ENCODE assay signal across 41 mouse cellular contexts in genomic region chr1:139860176-139860575, GRCm38 (mm10). TPM values are rescaled to one million over a fixed set of nuclear protein-coding genes. Genes with fewer than 3 reads are reported as not detected.
"Had no signal": no experiment of that assay in that cellular context is flagged by ENCODE, and none has a peak within 500 bp of the region (broad histone marks: within the 10 kb centered on the region; RNA-seq: fewer than 3 reads in every experiment).

No protein-coding gene starts in this region.

- H3K4me1 ChIP-seq: heart, embryonic 10.5 days; heart, embryonic 13.5 days; heart, embryonic 15.5 days; hindbrain, embryonic 10.5 days; hindbrain, embryonic 12.5 days; hindbrain, embryonic 13.5 days; hindbrain, embryonic 15.5 days; intestine, embryonic 15.5 days; kidney, embryonic 15.5 days had no signal

- H3K36me3 ChIP-seq: heart, embryonic 10.5 days; heart, embryonic 13.5 days; heart, embryonic 15.5 days; hindbrain, embryonic 10.5 days; hindbrain, embryonic 12.5 days; hindbrain, embryonic 13.5 days; hindbrain, embryonic 15.5 days; intestine, embryonic 15.5 days; kidney, embryonic 15.5 days had no signal

- H3K9me3 ChIP-seq: heart, embryonic 10.5 days; heart, embryonic 13.5 days; heart, embryonic 15.5 days; hindbrain, embryonic 10.5 days; hindbrain, embryonic 12.5 days; hindbrain, embryonic 13.5 days; hindbrain, embryonic 15.5 days; intestine, embryonic 15.5 days; kidney, embryonic 15.5 days had no signal

- DNase-seq: heart, adult 2 months; heart, postnatal 10 days; heart, postnatal 14 days; heart, postnatal 36 days; heart, postnatal 4 days; kidney, adult 11 months; kidney, adult 18-20 months; kidney, adult 2 months; kidney, adult 8-10 months; kidney, adult 9 months; kidney, postnatal 10 days; kidney, postnatal 14 days; kidney, postnatal 25 days; kidney, postnatal 36 days; kidney, postnatal 4 days; layer of hippocampus, adult 9-11 months; layer of hippocampus, postnatal 36 days had no signal

- H3K9ac ChIP-seq: heart, embryonic 13.5 days; heart, embryonic 15.5 days; hindbrain, embryonic 12.5 days; hindbrain, embryonic 13.5 days; hindbrain, embryonic 14.5 days; hindbrain, embryonic 15.5 days; intestine, embryonic 15.5 days; kidney, embryonic 15.5 days had no signal

- H3K4me2 ChIP-seq: heart, embryonic 11.5 days; heart, embryonic 13.5 days; heart, embryonic 15.5 days; hindbrain, embryonic 12.5 days; hindbrain, embryonic 13.5 days; hindbrain, embryonic 14.5 days; hindbrain, embryonic 15.5 days; intestine, embryonic 15.5 days; kidney, embryonic 15.5 days had no signal

- H3K27ac ChIP-seq: heart, adult 2 months; heart, embryonic 10.5 days; heart, embryonic 13.5 days; heart, embryonic 15.5 days; hindbrain, embryonic 10.5 days; hindbrain, embryonic 12.5 days; hindbrain, embryonic 13.5 days; hindbrain, embryonic 14.5 days; hindbrain, embryonic 15.5 days; hindbrain, postnatal 0 days; intestine, embryonic 15.5 days; kidney, embryonic 15.5 days; kidney, postnatal 0 days; layer of hippocampus, adult 2 months had no signal

- H3K4me3 ChIP-seq: heart, adult 2 months; heart, embryonic 10.5 days; heart, embryonic 13.5 days; heart, embryonic 15.5 days; hindbrain, embryonic 10.5 days; hindbrain, embryonic 12.5 days; hindbrain, embryonic 13.5 days; hindbrain, embryonic 15.5 days; intestine, embryonic 15.5 days; kidney, embryonic 15.5 days; layer of hippocampus, adult 2 months had no signal

- H3K27me3 ChIP-seq: heart, embryonic 13.5 days; heart, embryonic 15.5 days; hindbrain, embryonic 12.5 days; hindbrain, embryonic 13.5 days; hindbrain, embryonic 15.5 days; intestine, embryonic 15.5 days; kidney, embryonic 15.5 days had no signal

- ATAC-seq: hindbrain, embryonic 16.5 days; hindbrain, postnatal 0 days; inflammation-experienced regulatory T-cells, adult 6 months; intestine, embryonic 15.5 days; intestine, embryonic 16.5 days; intestine, postnatal 0 days had no signal

RNA-seq across cellular contexts. Expression of gene Cfhr2, which starts 1.7 kb away (rescaled TPM):
- total RNA-seq: hematopoietic stem cell, adult 5-6 weeks; layer of hippocampus, postnatal 10 days had no signal
- polyA plus RNA-seq: heart, adult 2 months; heart, embryonic 10.5 days; heart, embryonic 11.5 days; heart, embryonic 13.5 days; heart, embryonic 15.5 days; heart, postnatal 0 days; hindbrain, embryonic 10.5 days; hindbrain, embryonic 11.5 days; hindbrain, embryonic 12.5 days; hindbrain, embryonic 13.5 days; hindbrain, embryonic 14.5 days; hindbrain, embryonic 15.5 days; hindbrain, postnatal 0 days; inflammation-experienced regulatory T-cells, adult 6 months; intestine, embryonic 14.5 days; intestine, embryonic 15.5 days; large intestine, adult 2 months had no signal
